Mouse (Mus musculus) forelimb bud, embryonic 11.5 days (tissue): ENCODE results near the gene Aldh8a1.

ENCODE experiments used
- DNase-seq: peaks from one replicate; pipeline ENCODE4 v3.0.0-alpha.2; 2012; ENCODE audit warnings: low read depth, low spot score

Aldh8a1 gene

GRCm38 (mm10) chr10:21419188-21419587 lies 42.1 kb downstream of the Aldh8a1 start:
- no peak for DNase-seq

- DNase-seq, result peak; percentile 7
Observed at GRCm38 (mm10) chr10:21420457-21421424, 43.6 kb downstream of the Aldh8a1 start.

GRCm38 (mm10) chr10:21426515-21426914 lies 49.4 kb downstream of the Aldh8a1 start:
- no peak for DNase-seq

DNA sequence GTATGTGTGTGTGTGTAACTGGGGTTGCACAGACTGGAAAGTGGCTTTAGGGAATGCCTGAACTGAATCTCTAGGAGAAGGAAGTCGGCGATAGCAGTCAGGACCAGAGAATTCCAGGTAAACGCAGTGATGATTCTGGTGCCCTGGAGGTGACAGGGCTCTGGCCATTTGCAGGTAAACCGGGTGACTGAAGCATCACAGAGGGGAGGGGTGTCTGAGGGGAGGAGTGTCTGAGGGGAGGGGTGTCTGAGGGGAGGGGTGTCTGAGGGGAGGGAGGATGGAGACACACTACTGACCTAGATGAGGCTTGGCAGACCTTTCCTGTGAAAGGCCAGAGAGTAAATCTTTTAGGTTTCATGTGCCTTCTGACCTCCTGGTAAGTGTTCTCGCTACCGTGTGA lies 50.9 kb downstream of the Aldh8a1 start:
- no peak for DNase-seq

GRCm38 (mm10) chr10:21439268-21439667 lies 62.2 kb downstream of the Aldh8a1 start:
- no peak for DNase-seq

- no peak for DNase-seq
Observed at GRCm38 (mm10) chr10:21441020-21441419, 63.9 kb downstream of the Aldh8a1 start.

DNA sequence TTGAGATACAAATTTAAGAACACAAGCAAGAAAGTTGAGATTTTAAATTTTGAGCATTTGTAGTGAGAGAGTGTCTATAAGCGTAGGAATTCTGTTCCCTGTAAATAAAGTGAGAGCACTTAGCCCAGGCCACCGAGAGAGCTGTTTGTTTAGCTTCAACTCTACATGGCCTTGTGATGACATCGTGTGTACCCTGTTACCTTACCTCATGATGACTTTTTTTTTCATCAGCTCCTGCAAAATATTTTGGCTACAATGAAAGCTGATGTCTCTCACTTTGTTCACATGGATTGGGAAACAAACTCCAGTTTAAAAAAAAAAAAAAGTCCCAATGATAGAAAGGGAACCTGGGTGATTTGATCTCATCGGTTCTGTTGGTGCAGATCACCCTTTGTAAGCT lies 64.6 kb downstream of the Aldh8a1 start:
- DNase-seq, result no peak

DNA sequence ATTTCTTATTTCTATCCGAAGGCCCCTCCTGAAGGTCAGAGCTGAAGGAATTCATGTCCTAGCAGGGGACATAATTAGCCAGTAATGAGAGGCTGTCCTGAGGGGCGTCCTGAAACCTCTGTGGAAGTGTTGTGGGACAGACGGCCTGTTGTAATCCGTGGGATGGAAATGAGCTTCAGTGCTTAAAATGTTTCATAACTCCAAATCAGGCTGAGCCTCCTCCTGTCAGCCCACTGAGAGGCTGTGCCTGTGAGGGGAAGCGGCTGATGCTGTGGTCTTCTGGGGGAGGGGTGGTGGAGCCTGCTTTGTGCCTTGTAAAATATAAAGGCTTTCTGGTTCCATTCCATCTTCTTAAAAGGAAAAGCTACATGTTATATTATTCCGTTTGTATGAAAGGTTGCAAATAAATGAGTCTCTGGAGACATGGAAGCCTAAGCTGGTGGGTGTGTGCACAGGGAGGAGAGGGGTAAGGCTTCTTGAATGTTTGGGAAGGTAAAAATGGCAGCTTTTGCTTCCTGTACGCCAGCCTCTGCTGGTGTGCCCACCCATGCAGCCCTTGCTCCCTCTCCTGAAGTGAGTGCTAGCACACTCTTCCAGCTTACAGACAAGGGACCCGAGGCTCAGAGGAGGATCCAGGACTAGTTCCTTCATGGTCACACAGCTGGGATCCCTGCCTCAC lies 66.7 kb downstream of the Aldh8a1 start:
- no peak for DNase-seq

- DNase-seq, result no peak
Observed at GRCm38 (mm10) chr10:21444410-21444809, 67.3 kb downstream of the Aldh8a1 start.
